Mouse (Mus musculus) ES-CJ7 (cell line): ENCODE data around the gene Cldn6.

Experiments used
- DNase-seq: peaks from one replicate; pipeline ENCODE4 v3.0.0; 2011; ENCODE audit warnings: low read depth, low spot score

Cldn6 gene

GRCm38 (mm10) chr17:23719455-23719854 lies 40.4 kb downstream of the Cldn6 start:
- no peak for DNase-seq

DNA sequence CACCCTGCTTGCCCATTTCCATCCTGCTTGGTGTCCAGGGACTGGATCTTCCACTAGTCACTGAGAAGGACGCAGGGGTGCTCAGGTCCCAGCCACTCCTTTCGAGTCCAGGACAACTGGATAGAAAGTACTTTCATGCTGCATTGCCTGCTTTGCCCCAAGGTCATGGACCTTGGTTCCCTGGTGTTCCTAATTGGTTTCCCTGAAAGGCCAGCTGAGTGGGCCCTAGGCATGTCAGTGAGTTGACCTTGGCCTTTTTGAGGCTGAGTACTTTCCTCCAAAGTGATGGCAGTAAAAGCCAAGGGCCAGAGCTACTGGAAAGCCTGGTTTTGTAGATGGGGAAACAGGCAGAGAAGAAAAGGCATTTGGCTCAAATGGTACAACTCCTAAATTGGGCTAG lies 42.8 kb downstream of the Cldn6 start:
- no peak for DNase-seq

DNA sequence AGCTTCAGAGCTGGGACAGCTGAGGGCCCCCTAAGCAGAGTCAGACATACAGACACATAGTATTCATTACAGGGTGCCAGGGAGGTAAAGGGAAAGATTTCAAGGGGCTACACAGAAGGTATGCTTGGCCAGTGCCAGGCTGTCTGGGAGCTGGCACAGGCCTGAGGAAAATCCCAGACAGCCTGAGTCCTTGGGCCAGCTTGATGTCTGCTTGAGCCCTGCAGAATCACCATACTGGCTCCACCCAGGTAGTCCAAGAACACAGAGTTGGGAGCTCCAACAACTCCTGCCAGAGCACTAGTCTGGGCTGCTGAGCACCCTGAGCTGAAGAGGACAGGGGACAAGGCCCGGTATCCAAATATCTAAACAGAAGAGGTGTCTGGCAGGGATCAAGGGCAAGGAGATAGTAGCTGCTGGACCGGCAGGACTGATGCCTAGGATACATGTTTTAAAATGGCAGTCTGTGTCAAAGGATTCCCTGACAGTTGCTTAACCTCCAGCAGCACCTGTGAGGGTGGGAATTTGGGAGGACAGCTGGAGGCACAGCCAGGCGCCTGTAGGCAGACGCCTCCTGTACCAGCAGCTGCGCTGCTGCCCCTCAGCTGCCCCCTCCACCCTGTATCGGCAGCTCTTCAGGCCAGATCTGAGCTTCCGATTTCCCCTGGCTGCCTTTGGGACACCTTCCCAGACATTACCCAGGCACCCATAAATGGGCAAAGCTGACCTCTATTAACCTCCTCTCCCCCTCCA lies 43.5 kb downstream of the Cldn6 start, which contains the start of gene 1520401A03Rik:
TSS of gene 1520401A03Rik (minus strand) at position 408 of the 750 bp plus-strand sequence.
- DNase-seq: no peak

DNA sequence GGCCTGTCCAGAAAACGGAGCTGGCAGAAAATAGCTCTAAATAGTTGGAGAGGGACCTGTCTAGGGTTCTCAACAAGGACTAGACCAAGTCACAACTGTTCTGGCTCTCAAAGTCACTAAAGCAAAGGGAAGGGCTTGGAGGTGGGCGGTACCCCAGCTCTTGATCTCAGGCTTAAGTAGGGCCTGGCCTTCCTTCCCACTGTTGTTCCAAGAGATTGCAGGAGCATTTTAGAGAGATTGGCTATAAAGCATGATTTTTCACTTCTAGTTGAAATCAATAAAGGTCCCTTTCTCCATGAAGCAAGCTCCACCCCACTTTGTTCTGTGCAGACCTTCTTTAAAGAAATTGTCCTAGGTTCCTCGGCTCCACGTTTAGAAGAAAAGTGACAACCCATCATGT lies 46.4 kb downstream of the Cldn6 start:
- DNase-seq: peak; percentile 26

GRCm38 (mm10) chr17:23725999-23726757 lies 47.1 kb downstream of the Cldn6 start, which contains the start of gene Pkmyt1:
Pkmyt1 (plus strand) TSS chr17:23726336.
- peak; percentile 93 for DNase-seq

- DNase-seq: peak; percentile 70
These were observed 47.7 kb downstream of the Cldn6 start for GRCm38 (mm10) chr17:23726758-23727142.

GRCm38 (mm10) chr17:23730441-23730840 lies 51.4 kb downstream of the Cldn6 start:
- DNase-seq: no peak
